ENCODE assay signal across 8 mouse cellular contexts in the genomic region with DNA sequence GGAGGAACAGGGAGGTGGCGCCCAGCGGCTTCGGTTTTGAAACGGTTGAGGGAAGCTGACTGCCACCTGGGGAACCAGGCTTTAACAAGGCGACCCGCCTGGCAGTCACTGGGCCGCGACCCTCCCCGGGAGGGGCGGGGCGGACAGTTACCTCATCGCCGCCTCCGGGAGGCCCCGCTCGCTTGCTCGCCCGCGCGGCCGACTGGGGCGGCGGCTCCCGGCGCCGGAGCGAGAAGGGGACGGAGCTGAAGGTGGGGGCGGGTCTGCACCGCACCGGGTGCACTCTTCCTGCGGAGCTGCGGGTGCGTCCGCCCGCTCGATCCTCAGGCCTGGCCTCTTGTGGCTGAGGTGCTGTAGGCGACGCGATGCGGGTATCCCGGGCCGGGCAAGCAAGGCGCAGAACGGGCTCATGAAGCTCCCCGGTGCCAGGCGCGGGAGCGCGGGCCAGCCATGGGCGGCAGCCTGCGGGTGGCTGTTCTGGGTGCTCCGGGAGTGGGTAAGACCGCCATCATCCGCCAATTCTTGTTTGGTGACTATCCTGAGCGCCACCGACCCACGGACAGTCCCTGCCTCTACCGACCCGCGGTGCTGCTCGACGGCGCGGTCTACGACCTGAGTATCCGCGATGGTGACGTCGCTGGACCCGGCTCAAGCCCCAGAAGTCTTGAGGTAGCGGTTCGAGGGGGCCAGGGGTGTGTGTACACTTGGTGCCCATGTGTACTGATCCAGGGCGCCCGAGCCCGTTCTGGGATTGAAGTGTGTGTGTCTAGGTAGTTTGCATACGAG. TPM values are rescaled to one million over a fixed set of nuclear protein-coding genes. Genes with fewer than 3 reads are reported as not detected.
DNase-seq lines count a peak whose midpoint lies in the region; ATAC-seq and TF ChIP-seq lines count a peak whose summit lies in the region.

TSS of gene Rasl10a (plus strand) at position 273 of the 786 bp plus-strand sequence.

- peak within 1 kb of the TSS; percentile 99 for H3K4me2 ChIP-seq in heart, embryonic 14.5 days (ENCODE audit: low read length)
- H3K4me2 ChIP-seq in liver, embryonic 15.5 days: peak within 1 kb of the TSS; percentile 70

- no peak for TF ChIP-seq CTCF in brain, embryonic 14.5 days (IDR thresholded peaks at IDR 0.05; ENCODE audit: borderline replicate concordance, extremely low read depth, insufficient read depth, insufficient read length)

- peak; percentile 39 for DNase-seq in cerebellum, adult 9-11 months
- DNase-seq in cerebellum, postnatal 4 days (ENCODE audit: low spot score in 2 of 2): no peak
- peak; percentile 18 for DNase-seq in brain, embryonic 14.5 days (ENCODE audit: low read depth)
- peak; percentile 68 for DNase-seq in kidney, postnatal 10 days
- DNase-seq in thymus, postnatal 4 days: peak; percentile 73

- H3K9ac ChIP-seq in heart, embryonic 14.5 days (ENCODE audit: low read length): peak within 1 kb of the TSS; percentile 70
- H3K9ac ChIP-seq in liver, embryonic 15.5 days: no peak within 1 kb of the TSS

- 2% methylated on average over 77 of the region's 77 CpGs for WGBS in heart, embryonic 14.5 days
- WGBS in liver, embryonic 15.5 days (ENCODE audit: insufficient replicate concordance): 2% methylated on average over 77 of the region's 77 CpGs

- no peak for ATAC-seq in heart, embryonic 14.5 days (ENCODE audit: insufficient number of reproducible peaks, insufficient read depth, low FRiP score, low read depth)
- ATAC-seq in liver, embryonic 15.5 days (ENCODE audit: insufficient read depth): no peak
- ATAC-seq in neutrophil, adult 5-6 weeks (ENCODE audit: extremely low read depth, insufficient number of reproducible peaks, low FRiP score, poor library complexity, severe bottlenecking): peak; percentile 21; the same call in 1 of the 2 replicates

- peak within 1 kb of the TSS; percentile 55 to 58 for H3K4me3 ChIP-seq in heart, embryonic 14.5 days (ENCODE audit: control insufficient read depth in 1 of 2, insufficient read depth in 1 of 2, low read depth in 1 of 2, low read length in 2 of 2)
- peak within 1 kb of the TSS; percentile 50 for H3K4me3 ChIP-seq in liver, embryonic 15.5 days (replicated peaks)

- no peak for TF ChIP-seq POLR2A in brain, embryonic 14.5 days (IDR thresholded peaks at IDR 0.05; ENCODE audit: borderline replicate concordance, extremely low read depth, insufficient read depth, insufficient read length, poor library complexity, severe bottlenecking)

- peaks cover 61% of the 10 kb centered on the region for H3K27me3 ChIP-seq in heart, embryonic 14.5 days (ENCODE audit: control insufficient read depth, insufficient read depth, low read length)
- H3K27me3 ChIP-seq in liver, embryonic 15.5 days: peaks cover 84% of the 10 kb centered on the region

- no peak within 1 kb of the TSS for H3K27ac ChIP-seq in heart, embryonic 14.5 days (replicated peaks in 1 of 2; ENCODE audit: control insufficient read depth in 1 of 2, insufficient read depth in 1 of 2, low read depth in 2 of 2, low read length in 2 of 2)
- no peak within 1 kb of the TSS for H3K27ac ChIP-seq in liver, embryonic 15.5 days (replicated peaks)

- H3K9me3 ChIP-seq in heart, embryonic 14.5 days (ENCODE audit: control insufficient read depth, low read length): no peaks in the 10 kb centered on the region
- no peaks in the 10 kb centered on the region for H3K9me3 ChIP-seq in liver, embryonic 15.5 days (replicated peaks)

- peaks cover 17 to 31% of the 10 kb centered on the region in 2 experiments for H3K4me1 ChIP-seq in heart, embryonic 14.5 days (ENCODE audit: control insufficient read depth in 2 of 2, insufficient read depth in 2 of 2, low read length in 2 of 2)
- peaks cover 44% of the 10 kb centered on the region for H3K4me1 ChIP-seq in liver, embryonic 15.5 days (replicated peaks)

- peaks cover 9% of the 10 kb centered on the region for H3K36me3 ChIP-seq in heart, embryonic 14.5 days (ENCODE audit: control insufficient read depth, insufficient read depth, low read length)
- H3K36me3 ChIP-seq in liver, embryonic 15.5 days (replicated peaks): no peaks in the 10 kb centered on the region

RNA-seq across cellular contexts. Expression of gene Rasl10a, which starts in this region (rescaled TPM):
- 0.41 and 0.48 TPM in 2 replicates for polyA plus RNA-seq in brain, embryonic 14.5 days (2012; rRNA removed)
- polyA plus RNA-seq in heart, embryonic 14.5 days (2014; fragmentation: Nextera tagmentation; extraction: Ambion mirVana): 1.1 and 2.0 TPM in 2 replicates
- 0.25 and 0.33 TPM in 2 replicates for polyA plus RNA-seq in liver, embryonic 15.5 days (2015; fragmentation: Nextera tagmentation; extraction: Ambion mirVana)
- total RNA-seq in neutrophil, adult 5-6 weeks (2017): 1.6 and 1.9 TPM in 2 replicates

Comparison
In these comparisons a context has a peak if more than half of its experiments do, and no peak if none do; other contexts are left out.
1. DNase-seq: peak in cerebellum, adult 9-11 months (single experiment), kidney, postnatal 10 days (single experiment) and thymus, postnatal 4 days (single experiment); none in cerebellum, postnatal 4 days (0 of 2).
2. Peak in DNase-seq in brain, embryonic 14.5 days; RNA of the gene not detected or under 1 TPM.